Comparison of ENCODE assay signal across 17 mouse cellular contexts in the genomic region with DNA sequence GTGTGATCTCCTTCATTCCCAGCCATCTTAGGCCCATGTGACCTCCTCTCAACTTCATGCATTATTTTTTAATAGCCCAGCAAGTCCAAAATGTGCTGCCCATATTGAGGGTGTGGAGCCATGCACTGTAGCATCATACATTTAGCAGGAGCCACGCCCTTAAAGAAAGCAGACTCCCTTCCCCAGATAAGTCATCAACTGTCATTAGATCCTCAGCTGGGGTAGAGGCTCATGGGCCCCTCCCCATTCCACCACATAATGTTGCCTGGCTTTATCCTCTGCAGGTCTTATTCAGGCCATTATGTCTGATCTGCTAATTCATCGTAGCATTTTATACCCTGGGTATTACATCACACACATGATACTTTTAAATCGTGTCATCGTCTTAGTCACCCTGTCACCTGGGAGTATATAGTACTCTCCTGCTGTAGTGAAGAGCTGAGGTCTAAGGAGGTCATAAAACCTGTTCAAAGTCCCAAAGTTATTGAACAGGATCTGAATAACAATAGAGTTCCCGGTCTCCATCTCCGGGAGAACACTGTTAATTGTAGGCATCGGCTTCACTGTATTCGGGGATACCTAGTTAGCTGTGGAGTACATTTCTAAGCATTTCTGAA. TPM values are rescaled to one million over a fixed set of nuclear protein-coding genes. Genes with fewer than 3 reads are reported as not detected.
A peak's percentile ranks its signal among the peaks of the same experiment; 100 is the strongest.
DNase-seq lines count a peak whose midpoint lies in the region; ATAC-seq and TF ChIP-seq lines count a peak whose summit lies in the region.
"Had no signal": no experiment of that assay in that cellular context is flagged by ENCODE, and none has a peak within 500 bp of the region (broad histone marks: within the 10 kb centered on the region; RNA-seq: fewer than 3 reads in every experiment).

No protein-coding gene starts in this region.

- H3K4me3 ChIP-seq in liver, embryonic 12.5 days = no peak overlapping the region
- no peak overlapping the region for H3K4me3 ChIP-seq in liver, postnatal 0 days (ENCODE audit: low read depth, low read length)
- no peak overlapping the region for H3K4me3 ChIP-seq in intestine, embryonic 15.5 days (replicated peaks)
- no peak overlapping the region for H3K4me3 ChIP-seq in intestine, postnatal 0 days (ENCODE audit: low read depth, low read length)
- H3K4me3 ChIP-seq: embryonic facial prominence, embryonic 12.5 days; forebrain, embryonic 15.5 days; hindbrain, embryonic 13.5 days had no signal

- no peak for TF ChIP-seq CTCF in liver, postnatal 0 days (IDR thresholded peaks at IDR 0.05; ENCODE audit: low read depth)
- no peak for TF ChIP-seq CTCF in intestine, postnatal 0 days (IDR thresholded peaks at IDR 0.05; ENCODE audit: low read depth)

- WGBS in liver, embryonic 12.5 days (ENCODE audit: insufficient replicate concordance) = 83% methylated on average over 8 of the region's 8 CpGs
- 83% methylated on average over 8 of the region's 8 CpGs for WGBS in liver, postnatal 0 days (ENCODE audit: insufficient replicate concordance)
- 76% methylated on average over 8 of the region's 8 CpGs for WGBS in intestine, embryonic 15.5 days
- 46% methylated on average over 8 of the region's 8 CpGs for WGBS in intestine, postnatal 0 days

- H3K27me3 ChIP-seq in liver, embryonic 12.5 days (replicated peaks) = no peaks in the 10 kb centered on the region
- no peaks in the 10 kb centered on the region for H3K27me3 ChIP-seq in liver, postnatal 0 days (ENCODE audit: insufficient read depth, low read length)
- H3K27me3 ChIP-seq in intestine, embryonic 15.5 days (replicated peaks) = no peaks in the 10 kb centered on the region
- H3K27me3 ChIP-seq in intestine, postnatal 0 days (replicated peaks; ENCODE audit: control insufficient read depth, insufficient read depth, low read length) = no peaks in the 10 kb centered on the region
- H3K27me3 ChIP-seq: embryonic facial prominence, embryonic 12.5 days; forebrain, embryonic 15.5 days; hindbrain, embryonic 13.5 days had no signal

- no peaks in the 10 kb centered on the region for H3K36me3 ChIP-seq in liver, embryonic 12.5 days
- H3K36me3 ChIP-seq in liver, postnatal 0 days (replicated peaks; ENCODE audit: insufficient read depth, low read length) = no peaks in the 10 kb centered on the region
- H3K36me3 ChIP-seq in intestine, embryonic 15.5 days = no peaks in the 10 kb centered on the region
- H3K36me3 ChIP-seq in intestine, postnatal 0 days (ENCODE audit: control insufficient read depth, insufficient read depth) = no peaks in the 10 kb centered on the region
- H3K36me3 ChIP-seq: embryonic facial prominence, embryonic 12.5 days; forebrain, embryonic 15.5 days; hindbrain, embryonic 13.5 days had no signal

- H3K9me3 ChIP-seq in liver, embryonic 12.5 days (replicated peaks) = 0 out of 2 replicates have a peak, but pooled peaks cover 2% of the 10 kb centered on the region
- H3K9me3 ChIP-seq in liver, postnatal 0 days (ENCODE audit: low read length) = no peaks in the 10 kb centered on the region
- no peaks in the 10 kb centered on the region for H3K9me3 ChIP-seq in intestine, embryonic 15.5 days
- H3K9me3 ChIP-seq in intestine, postnatal 0 days (ENCODE audit: control insufficient read depth) = no peaks in the 10 kb centered on the region
- H3K9me3 ChIP-seq: embryonic facial prominence, embryonic 12.5 days; forebrain, embryonic 15.5 days; hindbrain, embryonic 13.5 days had no signal

- DNase-seq in liver, postnatal 0 days = no peak
- no peak for DNase-seq in layer of hippocampus, adult 9-10 months (ENCODE audit: low spot score)
- DNase-seq in urinary bladder, postnatal 25 days (ENCODE audit: low spot score) = no peak
- no peak for DNase-seq in spleen, postnatal 14 days (ENCODE audit: low spot score in 2 of 2)
- DNase-seq: adrenal gland, postnatal 10 days; cerebellum, adult 11-12 months; cerebellum, adult 9-10 months; cerebellum, postnatal 25 days; gastrocnemius, postnatal 14 days; heart, postnatal 14 days had no signal

- peaks cover 13% of the 10 kb centered on the region for H3K4me1 ChIP-seq in liver, embryonic 12.5 days
- no peaks in the 10 kb centered on the region for H3K4me1 ChIP-seq in liver, postnatal 0 days (ENCODE audit: insufficient read depth)
- H3K4me1 ChIP-seq in intestine, embryonic 15.5 days (replicated peaks) = no peaks in the 10 kb centered on the region
- no peaks in the 10 kb centered on the region for H3K4me1 ChIP-seq in intestine, postnatal 0 days (replicated peaks; ENCODE audit: control insufficient read depth, insufficient read depth, low read length)
- H3K4me1 ChIP-seq: embryonic facial prominence, embryonic 12.5 days; forebrain, embryonic 15.5 days had no signal

- no peak overlapping the region for H3K27ac ChIP-seq in liver, embryonic 12.5 days
- H3K27ac ChIP-seq in liver, postnatal 0 days (ENCODE audit: low read depth) = no peak overlapping the region
- no peak overlapping the region for H3K27ac ChIP-seq in intestine, embryonic 15.5 days
- H3K27ac ChIP-seq in intestine, postnatal 0 days (ENCODE audit: low read depth, low read length) = no peak overlapping the region
- H3K27ac ChIP-seq: embryonic facial prominence, embryonic 12.5 days; forebrain, embryonic 15.5 days; hindbrain, embryonic 13.5 days had no signal

- no peak for TF ChIP-seq EP300 in liver, postnatal 0 days (IDR thresholded peaks at IDR 0.05; ENCODE audit: low read depth)

- H3K4me2 ChIP-seq in liver, embryonic 12.5 days = no peak overlapping the region
- H3K4me2 ChIP-seq in liver, postnatal 0 days (ENCODE audit: low read depth, low read length) = no peak overlapping the region
- H3K4me2 ChIP-seq in intestine, embryonic 15.5 days (replicated peaks) = no peak overlapping the region
- no peak overlapping the region for H3K4me2 ChIP-seq in intestine, postnatal 0 days (replicated peaks; ENCODE audit: low read depth)
- H3K4me2 ChIP-seq: embryonic facial prominence, embryonic 12.5 days; forebrain, embryonic 15.5 days; hindbrain, embryonic 13.5 days had no signal

- H3K9ac ChIP-seq in liver, embryonic 12.5 days = no peak overlapping the region
- no peak overlapping the region for H3K9ac ChIP-seq in liver, postnatal 0 days (replicated peaks)
- no peak overlapping the region for H3K9ac ChIP-seq in intestine, embryonic 15.5 days
- no peak overlapping the region for H3K9ac ChIP-seq in intestine, postnatal 0 days (ENCODE audit: low read depth, low read length)
- H3K9ac ChIP-seq: embryonic facial prominence, embryonic 12.5 days; forebrain, embryonic 15.5 days; hindbrain, embryonic 13.5 days had no signal

- ATAC-seq in liver, embryonic 12.5 days = peak; percentile 84
- no peak for ATAC-seq in liver, postnatal 0 days
- peak; percentile 89 for ATAC-seq in intestine, embryonic 15.5 days
- peak; percentile 97 for ATAC-seq in intestine, postnatal 0 days
- ATAC-seq in megakaryocyte progenitor cell, adult 5-6 weeks (replicated peaks; ENCODE audit: poor library complexity) = peak; percentile 61
- ATAC-seq: forebrain, embryonic 15.5 days had no signal

RNA-seq across cellular contexts. Expression of a gene that starts 57.1 kb away (rescaled TPM):
- polyA plus RNA-seq in liver, embryonic 12.5 days (2016; fragmentation: Nextera tagmentation; extraction: Ambion mirVana) = 1.5 and 1.7 TPM in 2 replicates
- polyA plus RNA-seq in liver, postnatal 0 days (2015; fragmentation: Nextera tagmentation; extraction: Ambion mirVana) = 2.4 and 4.8 TPM in 2 replicates
- 85.2 and 93.9 TPM in 2 replicates for polyA plus RNA-seq in intestine, embryonic 15.5 days (2015; fragmentation: Nextera tagmentation; extraction: Ambion mirVana)
- polyA plus RNA-seq in intestine, postnatal 0 days (2015; fragmentation: Nextera tagmentation; extraction: Ambion mirVana) = 204 and 209 TPM in 2 replicates
- total RNA-seq in megakaryocyte progenitor cell, adult 5-6 weeks (2015) = 3.1 and 4.3 TPM in 2 replicates
- total RNA-seq in megakaryocyte progenitor cell, adult 5-6 weeks (2017) = 2.0 and 6.9 TPM in 2 replicates

Comparison
In these comparisons a context has a peak if more than half of its experiments do, and no peak if none do; other contexts are left out.
1. RNA of a gene that starts 57.1 kb away (polyA plus RNA-seq): 204 to 209 TPM in intestine, postnatal 0 days and 85.2 to 93.9 TPM in intestine, embryonic 15.5 days; 2.4 to 4.8 TPM in liver, postnatal 0 days and 1.5 to 1.7 TPM in liver, embryonic 12.5 days; every median in the first group is over 10 times any median in the second.